29 mouse cellular contexts compared by ENCODE assay signal in the genomic region with DNA sequence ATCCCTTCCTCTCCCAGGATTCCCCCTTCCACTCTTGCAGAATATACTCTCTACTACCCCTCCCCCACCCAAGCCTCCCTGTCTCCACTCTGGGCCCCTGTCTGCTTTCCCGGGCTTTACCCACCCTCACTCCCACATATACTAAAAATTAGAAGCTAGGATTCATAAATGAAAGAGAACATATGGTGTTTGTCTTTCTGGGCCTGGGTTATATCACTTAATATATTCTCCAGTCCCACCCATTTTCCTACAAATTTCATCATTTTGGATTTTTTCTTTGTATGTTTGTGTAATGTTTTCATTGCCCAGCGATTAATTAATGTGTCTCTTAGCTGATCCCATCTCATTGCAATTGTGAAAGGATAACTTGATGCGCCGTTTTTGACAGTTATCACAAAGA. TPM values are rescaled to one million over a fixed set of nuclear protein-coding genes. Genes with fewer than 3 reads are reported as not detected.
DNase-seq lines count a peak whose midpoint lies in the region; ATAC-seq and TF ChIP-seq lines count a peak whose summit lies in the region.
"Had no signal": no experiment of that assay in that cellular context is flagged by ENCODE, and none has a peak within 500 bp of the region (broad histone marks: within the 10 kb centered on the region; RNA-seq: fewer than 3 reads in every experiment).

No protein-coding gene starts in this region.

- peak; percentile 27 for DNase-seq in embryo, embryonic 11 days
- no peak for DNase-seq in embryo, embryonic 10.5 days (ENCODE audit: low spot score)
- peak; percentile 14 for DNase-seq in heart, adult 11 months
- no peak for DNase-seq in lung, adult 2 months
- DNase-seq in lung, postnatal 0 days (ENCODE audit: low spot score): peak; percentile 69
- DNase-seq in lung, postnatal 25 days (ENCODE audit: low spot score): no peak
- DNase-seq: adrenal gland, adult 8-10 months; adrenal gland, postnatal 14 days; adrenal gland, postnatal 36 days; B cell, adult 2 months; cerebellum, adult 11-12 months; cerebellum, adult 2 months; cerebellum, adult 9-10 months; cerebellum, postnatal 10 days; cerebellum, postnatal 25 days; forebrain, postnatal 0 days had no signal

- ATAC-seq in heart, embryonic 11.5 days (replicated peaks; ENCODE audit: insufficient number of reproducible peaks, low FRiP score, low TSS enrichment): no peak
- ATAC-seq in lung, embryonic 15.5 days (ENCODE audit: borderline replicate concordance, extremely low read depth, low FRiP score, low TSS enrichment): peak; percentile 74
- ATAC-seq in lung, postnatal 0 days: peak; percentile 52
- ATAC-seq: activated CD4-positive, CD25-positive, alpha-beta regulatory T cell, adult 4 months; CD4-positive, CD25-positive, alpha-beta regulatory T cell, adult 4 months; forebrain, postnatal 0 days; Patski had no signal

- H3K4me1 ChIP-seq in heart, embryonic 11.5 days (ENCODE audit: control insufficient read depth, insufficient read depth, low read length): peaks cover 6% of the 10 kb centered on the region; the same call in 1 of the 2 replicates
- no peaks in the 10 kb centered on the region for H3K4me1 ChIP-seq in lung, embryonic 15.5 days
- H3K4me1 ChIP-seq in lung, adult 2 months (ENCODE audit: control insufficient read depth, insufficient read depth, low read length): no peaks in the 10 kb centered on the region
- H3K4me1 ChIP-seq in lung, postnatal 0 days (ENCODE audit: insufficient read depth, low read depth, low read length): no peaks in the 10 kb centered on the region
- H3K4me1 ChIP-seq: embryonic facial prominence, embryonic 12.5 days; forebrain, embryonic 12.5 days had no signal

- WGBS in heart, embryonic 11.5 days (ENCODE audit: insufficient replicate concordance): 61% methylated on average over 4 of the region's 4 CpGs
- 33% methylated on average over 4 of the region's 4 CpGs for WGBS in lung, embryonic 15.5 days
- WGBS in lung, adult 2 months: 52% methylated on average over 4 of the region's 4 CpGs
- 44% methylated on average over 4 of the region's 4 CpGs for WGBS in lung, postnatal 0 days

- no peak for TF ChIP-seq POLR2A in lung, adult 2 months (IDR thresholded peaks at IDR 0.05; ENCODE audit: borderline replicate concordance, extremely low read depth, low read depth, low read length)

- no peak overlapping the region for H3K4me2 ChIP-seq in heart, embryonic 11.5 days
- no peak overlapping the region for H3K4me2 ChIP-seq in lung, embryonic 15.5 days
- no peak overlapping the region for H3K4me2 ChIP-seq in lung, postnatal 0 days (replicated peaks; ENCODE audit: low read depth, low read length)
- H3K4me2 ChIP-seq: embryonic facial prominence, embryonic 12.5 days; forebrain, embryonic 12.5 days; forebrain, embryonic 15.5 days had no signal

- no peak for TF ChIP-seq EP300 in lung, postnatal 0 days (IDR thresholded peaks at IDR 0.05)

- H3K36me3 ChIP-seq in heart, embryonic 11.5 days (ENCODE audit: control insufficient read depth, insufficient read depth, low read length): no peaks in the 10 kb centered on the region
- no peaks in the 10 kb centered on the region for H3K36me3 ChIP-seq in lung, embryonic 15.5 days
- no peaks in the 10 kb centered on the region for H3K36me3 ChIP-seq in lung, postnatal 0 days (ENCODE audit: insufficient read depth, low read length)
- H3K36me3 ChIP-seq: embryonic facial prominence, embryonic 10.5 days; embryonic facial prominence, embryonic 12.5 days; forebrain, embryonic 12.5 days; forebrain, embryonic 15.5 days; G1E had no signal

- H3K27me3 ChIP-seq in heart, embryonic 11.5 days (ENCODE audit: control insufficient read depth, insufficient read depth, low read length): 0 out of 2 replicates have a peak, but pooled peaks cover 3% of the 10 kb centered on the region
- H3K27me3 ChIP-seq in lung, embryonic 15.5 days: peaks cover 28% of the 10 kb centered on the region
- no peaks in the 10 kb centered on the region for H3K27me3 ChIP-seq in lung, postnatal 0 days (replicated peaks; ENCODE audit: insufficient read depth, low read length)
- H3K27me3 ChIP-seq: CH12.LX; embryonic facial prominence, embryonic 12.5 days; forebrain, embryonic 15.5 days had no signal

- H3K4me3 ChIP-seq in heart, embryonic 11.5 days (ENCODE audit: low read depth, low read length): no peak overlapping the region
- no peak overlapping the region for H3K4me3 ChIP-seq in lung, embryonic 15.5 days
- H3K4me3 ChIP-seq in lung, adult 2 months (replicated peaks; ENCODE audit: extremely low read depth, low read depth, low read length): no peak overlapping the region
- H3K4me3 ChIP-seq in lung, postnatal 0 days (ENCODE audit: low read depth, low read length): no peak overlapping the region
- H3K4me3 ChIP-seq: embryonic facial prominence, embryonic 10.5 days; embryonic facial prominence, embryonic 12.5 days; forebrain, embryonic 12.5 days; forebrain, embryonic 15.5 days had no signal

- H3K9me3 ChIP-seq in heart, embryonic 11.5 days (replicated peaks; ENCODE audit: control insufficient read depth, low read length): no peaks in the 10 kb centered on the region
- H3K9me3 ChIP-seq in lung, embryonic 15.5 days: no peaks in the 10 kb centered on the region
- H3K9me3 ChIP-seq in lung, postnatal 0 days (ENCODE audit: low read length): no peaks in the 10 kb centered on the region
- H3K9me3 ChIP-seq: embryonic facial prominence, embryonic 10.5 days; forebrain, embryonic 12.5 days; forebrain, embryonic 15.5 days; G1E had no signal

- H3K9ac ChIP-seq in heart, embryonic 11.5 days (ENCODE audit: low read depth, low read length): no peak overlapping the region
- H3K9ac ChIP-seq in lung, embryonic 15.5 days: no peak overlapping the region
- H3K9ac ChIP-seq in lung, postnatal 0 days (replicated peaks; ENCODE audit: low read depth): no peak overlapping the region
- H3K9ac ChIP-seq: embryonic facial prominence, embryonic 12.5 days; forebrain, embryonic 12.5 days; forebrain, embryonic 15.5 days; forebrain, postnatal 0 days had no signal

- no peak for TF ChIP-seq CTCF in lung, adult 2 months (IDR thresholded peaks at IDR 0.05; ENCODE audit: insufficient read depth, low read length)
- no peak for TF ChIP-seq CTCF in lung, postnatal 0 days (IDR thresholded peaks at IDR 0.05)

- H3K27ac ChIP-seq in heart, embryonic 11.5 days (ENCODE audit: low read depth, low read length): no peak overlapping the region
- no peak overlapping the region for H3K27ac ChIP-seq in lung, embryonic 15.5 days
- no peak overlapping the region for H3K27ac ChIP-seq in lung, postnatal 0 days (ENCODE audit: low read length)
- H3K27ac ChIP-seq: embryonic facial prominence, embryonic 10.5 days; embryonic facial prominence, embryonic 12.5 days; forebrain, embryonic 12.5 days; forebrain, embryonic 15.5 days had no signal

RNA-seq across cellular contexts. Expression of gene Gm10053, which starts 5.8 kb away (rescaled TPM):
- polyA plus RNA-seq in heart, embryonic 11.5 days (2014; fragmentation: Nextera tagmentation; extraction: Ambion mirVana): 642 and 698 TPM in 2 replicates
- polyA plus RNA-seq in lung, embryonic 15.5 days (2015; fragmentation: Nextera tagmentation; extraction: Ambion mirVana): 210 and 217 TPM in 2 replicates
- 2.6 and 9.2 TPM in 2 replicates for polyA plus RNA-seq in lung, adult 2 months (2012; rRNA removed)
- 138 and 154 TPM in 2 replicates for polyA plus RNA-seq in lung, postnatal 0 days (2015; fragmentation: Nextera tagmentation; extraction: Ambion mirVana)

RNA-seq across cellular contexts. Expression of gene Pgm5, which starts 19.6 kb away (rescaled TPM):
- 5.3 and 6.3 TPM in 2 replicates for polyA plus RNA-seq in heart, embryonic 11.5 days (2014; fragmentation: Nextera tagmentation; extraction: Ambion mirVana)
- 3.0 and 3.1 TPM in 2 replicates for polyA plus RNA-seq in lung, embryonic 15.5 days (2015; fragmentation: Nextera tagmentation; extraction: Ambion mirVana)
- polyA plus RNA-seq in lung, adult 2 months (2012; rRNA removed): 18.5 and 21.8 TPM in 2 replicates
- 3.4 and 4.5 TPM in 2 replicates for polyA plus RNA-seq in lung, postnatal 0 days (2015; fragmentation: Nextera tagmentation; extraction: Ambion mirVana)
- polyA plus RNA-seq: activated CD4-positive, CD25-positive, alpha-beta regulatory T cell, adult 4 months; CD4-positive, CD25-positive, alpha-beta regulatory T cell, adult 4 months; G1E had no signal

RNA-seq across cellular contexts. Expression of gene Foxd4, which starts 19.8 kb away (rescaled TPM):
- polyA plus RNA-seq in heart, embryonic 11.5 days (2014; fragmentation: Nextera tagmentation; extraction: Ambion mirVana): not detected in 2 replicates
- polyA plus RNA-seq in lung, embryonic 15.5 days (2015; fragmentation: Nextera tagmentation; extraction: Ambion mirVana): not detected in 2 replicates
- polyA plus RNA-seq in lung, adult 2 months (2012; rRNA removed): 0.06 and 0.28 TPM in 2 replicates
- polyA plus RNA-seq in lung, postnatal 0 days (2015; fragmentation: Nextera tagmentation; extraction: Ambion mirVana): 0.19 and 0.24 TPM in 2 replicates
- polyA plus RNA-seq: activated CD4-positive, CD25-positive, alpha-beta regulatory T cell, adult 4 months; CD4-positive, CD25-positive, alpha-beta regulatory T cell, adult 4 months; cortical plate, adult 2 months; embryonic facial prominence, embryonic 10.5 days; embryonic facial prominence, embryonic 12.5 days; embryonic facial prominence, embryonic 14.5 days; forebrain, embryonic 15.5 days; forebrain, postnatal 0 days; G1E had no signal

Comparison
In these comparisons a context has a peak if more than half of its experiments do, and no peak if none do; other contexts are left out.
1. DNase-seq: peak in embryo, embryonic 11 days (single experiment), heart, adult 11 months (single experiment) and lung, postnatal 0 days (single experiment); none in embryo, embryonic 10.5 days (single experiment), lung, adult 2 months (single experiment) and lung, postnatal 25 days (single experiment).
2. RNA of gene Gm10053, which starts 5.8 kb away (polyA plus RNA-seq): 642 to 698 TPM in heart, embryonic 11.5 days, 210 to 217 TPM in lung, embryonic 15.5 days and 138 to 154 TPM in lung, postnatal 0 days; 2.6 to 9.2 TPM in lung, adult 2 months; every median in the first group is over 10 times any median in the second.